Mouse (Mus musculus) kidney, adult 11 months (tissue): ENCODE results near the gene Dusp22.

Experiments used
- DNase-seq: peaks from one replicate; pipeline ENCODE4 v3.0.0; 2022

The Dusp22 gene

DNA sequence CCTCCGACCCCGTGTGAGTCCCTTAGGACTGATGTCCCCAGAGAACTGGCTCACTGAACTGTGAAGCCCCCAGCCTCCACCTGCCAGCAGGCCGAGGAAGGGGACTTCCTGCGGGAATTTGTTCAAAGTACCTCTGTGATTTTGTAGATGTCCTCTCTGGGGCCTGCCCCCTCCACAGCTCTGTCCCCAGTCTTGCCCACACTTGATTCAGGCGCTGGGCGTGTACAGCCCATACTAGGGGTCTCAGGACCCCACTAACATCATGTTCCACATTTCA, 91.4 kb downstream of the Dusp22 start:
- no peak for DNase-seq

DNA sequence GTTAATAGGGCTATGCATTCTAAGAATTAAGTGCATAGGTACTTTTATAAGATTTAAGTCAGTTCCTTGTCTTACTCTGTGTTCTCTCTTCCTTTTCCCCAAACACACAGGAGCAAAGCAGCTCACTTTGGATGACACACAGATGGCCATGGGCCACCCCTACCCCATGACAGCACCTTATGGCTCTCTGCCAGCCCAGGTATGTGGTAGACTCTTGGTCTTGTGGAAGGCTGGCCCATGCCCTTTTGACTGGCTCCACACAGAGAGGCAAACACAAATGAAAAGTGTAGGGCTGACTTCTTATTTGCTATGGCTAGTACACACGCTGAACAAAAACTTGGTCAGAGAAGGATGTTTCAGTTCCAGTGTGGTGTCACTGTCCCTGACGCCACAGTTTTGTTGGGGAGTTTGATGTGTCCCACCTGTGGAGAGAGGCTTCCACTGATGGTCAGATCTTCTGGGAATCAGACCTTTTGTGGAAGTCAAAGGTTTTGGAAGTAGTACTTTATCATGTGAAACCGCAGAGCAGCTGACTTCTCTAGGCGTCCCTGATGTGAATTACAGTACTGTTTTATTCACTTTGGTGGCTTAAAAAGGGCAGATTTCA, 92.9 kb downstream of the Dusp22 start:
- DNase-seq, result no peak

DNA sequence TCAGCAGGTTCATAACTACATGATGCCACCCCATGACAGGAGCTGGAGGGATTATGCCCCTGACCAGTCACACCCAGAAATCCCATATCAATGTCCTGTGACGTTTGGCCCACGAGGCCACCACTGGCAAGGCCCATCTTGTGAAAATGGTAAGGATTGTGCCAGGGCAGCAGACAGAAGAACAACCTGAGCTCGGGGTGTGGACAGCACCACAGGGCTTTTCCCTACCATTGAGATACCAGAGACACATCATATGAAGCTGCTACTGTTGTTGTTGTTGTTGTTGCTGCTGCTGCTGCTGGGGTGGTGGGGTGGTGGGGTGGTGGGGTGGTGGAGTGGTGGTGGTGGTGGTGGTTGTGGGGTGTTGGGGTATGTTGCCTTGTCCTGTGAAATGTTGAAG, 93.6 kb downstream of the Dusp22 start:
- DNase-seq, result no peak

DNA sequence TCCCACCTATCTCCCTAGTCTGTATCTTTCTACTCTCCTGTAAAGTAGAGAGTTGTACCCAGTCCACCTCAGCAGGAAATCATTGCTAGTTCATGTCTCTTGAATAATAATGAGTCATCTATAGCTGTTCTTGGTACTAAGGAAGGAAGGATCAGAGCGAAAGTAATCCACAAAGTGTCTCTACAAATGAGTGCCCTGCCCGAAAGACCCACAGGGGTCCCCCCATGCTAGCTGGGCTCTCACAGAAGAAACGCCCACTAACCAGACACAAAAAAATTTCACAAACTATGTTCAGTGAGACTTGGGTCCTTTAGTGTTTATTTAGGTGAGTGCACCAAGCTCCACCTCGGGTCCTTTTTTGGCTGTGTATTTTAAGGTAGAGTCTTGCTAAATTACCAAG, 94.3 kb downstream of the Dusp22 start:
- DNase-seq, result no peak

DNA sequence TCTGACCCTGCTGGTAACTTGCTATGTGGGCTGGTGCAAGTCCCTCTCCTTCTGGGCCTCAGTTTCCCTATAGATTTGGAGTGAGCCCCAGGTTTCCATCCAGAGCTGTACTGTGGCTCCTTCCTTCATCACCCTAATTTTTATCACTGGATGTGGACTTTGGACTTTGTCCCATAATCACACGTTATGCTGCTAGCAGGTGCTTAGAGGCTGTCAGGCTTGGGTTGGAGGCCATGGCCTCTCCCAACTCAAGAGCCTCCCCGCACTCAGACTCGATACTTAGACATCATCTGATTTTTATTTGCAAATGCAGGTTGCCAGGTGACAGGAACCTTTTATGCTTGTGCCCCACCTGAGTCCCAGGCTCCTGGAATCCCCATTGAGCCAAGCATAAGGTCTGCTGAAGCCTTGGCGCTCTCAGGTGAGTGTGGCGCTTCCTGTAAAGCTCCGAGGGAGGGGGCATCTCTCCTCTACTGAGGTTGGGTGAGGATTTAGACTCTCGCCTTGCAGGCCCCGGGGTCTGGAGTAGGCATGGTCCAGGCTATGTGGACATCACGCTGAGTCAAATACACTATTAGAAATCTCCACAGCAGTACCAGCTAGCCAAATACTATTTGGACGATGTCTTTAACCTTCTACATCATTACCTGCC, 95.2 kb downstream of the Dusp22 start:
- DNase-seq, result no peak

DNA sequence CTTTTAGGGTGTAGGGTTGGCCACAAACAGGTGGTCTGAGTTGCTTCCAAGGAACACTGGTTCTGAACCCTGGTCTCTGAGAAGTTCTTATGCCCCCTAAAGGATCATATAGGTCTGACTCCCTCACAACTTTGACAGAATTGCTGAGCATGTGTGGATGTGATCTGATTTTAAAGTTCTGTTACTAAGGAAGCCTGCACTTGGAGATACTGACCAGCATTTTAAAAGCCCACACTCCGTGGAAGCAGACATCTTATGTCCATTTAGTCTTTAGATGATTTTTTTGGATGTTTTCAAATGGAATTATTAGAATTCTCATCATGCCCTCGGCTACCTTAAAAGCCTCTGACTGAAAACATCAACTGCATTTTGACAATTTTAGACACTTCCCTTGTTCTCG, 95.8 kb downstream of the Dusp22 start:
- no peak for DNase-seq

DNA sequence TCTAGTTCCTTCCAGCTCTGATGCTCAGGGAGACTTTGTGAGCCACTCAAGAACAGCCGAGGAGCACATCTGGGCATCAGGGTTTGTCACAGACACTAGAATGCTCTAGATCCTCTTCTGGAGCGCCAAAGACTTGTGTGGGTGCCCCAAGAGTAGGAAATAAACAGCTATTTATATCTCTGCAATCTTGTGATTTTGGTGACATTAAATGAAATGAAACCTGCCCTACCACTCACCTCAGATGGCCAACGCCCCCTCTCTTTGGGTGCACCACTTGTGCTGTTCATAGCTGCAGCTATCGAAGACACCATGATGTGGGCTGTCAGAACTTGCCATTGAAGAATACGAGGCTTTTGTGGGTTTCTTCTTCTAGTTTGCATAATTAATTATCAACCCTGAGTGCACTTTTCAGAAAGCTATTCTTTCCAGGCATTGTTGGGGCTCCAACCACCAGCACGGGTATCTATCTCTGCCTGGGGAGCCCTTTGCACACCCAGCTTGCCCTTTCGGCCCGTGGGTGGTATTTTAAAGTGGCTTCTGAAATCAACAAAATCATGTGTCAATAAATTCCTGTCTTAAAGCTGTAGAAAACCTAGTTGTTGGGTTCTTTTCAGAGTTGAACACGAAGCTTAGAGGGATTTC, 96.3 kb downstream of the Dusp22 start:
- no peak for DNase-seq

DNA sequence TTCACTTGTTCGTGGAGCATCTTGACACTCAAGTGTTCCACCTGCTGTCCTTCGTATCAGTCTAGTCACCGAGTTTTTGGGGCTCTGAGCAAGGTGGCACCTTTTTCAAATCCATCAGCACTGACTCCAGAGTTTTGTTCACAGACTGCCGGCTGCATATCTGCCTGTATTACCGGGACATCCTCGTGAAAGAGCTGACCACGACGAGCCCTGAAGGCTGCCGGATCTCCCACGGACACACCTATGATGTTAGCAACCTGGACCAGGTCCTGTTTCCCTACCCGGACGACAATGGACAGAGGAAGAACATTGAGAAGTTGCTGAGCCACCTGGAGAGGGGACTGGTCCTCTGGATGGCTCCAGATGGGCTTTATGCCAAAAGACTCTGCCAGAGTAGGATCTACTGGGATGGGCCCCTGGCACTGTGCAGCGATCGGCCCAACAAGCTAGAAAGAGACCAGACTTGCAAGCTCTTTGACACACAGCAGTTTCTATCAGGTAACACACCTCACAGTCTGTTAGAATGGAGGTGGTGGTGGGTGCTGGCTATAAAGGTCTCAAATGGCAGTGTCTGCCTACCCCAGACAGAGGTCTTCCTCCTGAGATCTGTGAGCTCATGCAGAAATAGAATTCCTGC, 97.6 kb downstream of the Dusp22 start:
- no peak for DNase-seq

DNA sequence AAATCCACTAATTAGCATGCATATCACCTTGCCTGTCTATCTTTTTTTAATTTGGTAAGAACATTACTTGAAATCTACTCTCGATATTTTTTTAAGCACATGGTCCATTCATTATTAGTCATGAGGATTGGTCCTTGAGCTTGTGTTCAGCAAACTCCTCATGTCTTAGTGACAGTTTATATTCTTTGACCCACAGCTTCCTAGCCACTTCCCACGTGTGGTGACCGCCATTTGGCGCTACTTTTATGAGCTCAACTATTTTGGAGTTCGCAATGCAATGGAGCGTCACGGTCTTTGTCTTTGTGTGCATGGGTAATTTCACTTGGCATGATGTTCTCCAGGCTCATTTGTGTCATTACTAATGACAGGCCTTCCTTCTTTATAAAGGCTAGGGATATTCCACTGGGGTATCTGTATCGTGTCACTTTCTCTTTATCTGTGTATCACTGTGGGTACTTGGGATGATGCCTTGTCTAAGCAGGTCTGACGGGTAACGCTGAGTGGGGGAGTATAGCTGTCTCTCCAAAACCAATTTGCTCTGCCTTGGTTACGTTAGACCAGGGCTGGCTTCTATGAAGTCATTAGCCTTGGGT, 99.1 kb downstream of the Dusp22 start:
- no peak for DNase-seq

DNA sequence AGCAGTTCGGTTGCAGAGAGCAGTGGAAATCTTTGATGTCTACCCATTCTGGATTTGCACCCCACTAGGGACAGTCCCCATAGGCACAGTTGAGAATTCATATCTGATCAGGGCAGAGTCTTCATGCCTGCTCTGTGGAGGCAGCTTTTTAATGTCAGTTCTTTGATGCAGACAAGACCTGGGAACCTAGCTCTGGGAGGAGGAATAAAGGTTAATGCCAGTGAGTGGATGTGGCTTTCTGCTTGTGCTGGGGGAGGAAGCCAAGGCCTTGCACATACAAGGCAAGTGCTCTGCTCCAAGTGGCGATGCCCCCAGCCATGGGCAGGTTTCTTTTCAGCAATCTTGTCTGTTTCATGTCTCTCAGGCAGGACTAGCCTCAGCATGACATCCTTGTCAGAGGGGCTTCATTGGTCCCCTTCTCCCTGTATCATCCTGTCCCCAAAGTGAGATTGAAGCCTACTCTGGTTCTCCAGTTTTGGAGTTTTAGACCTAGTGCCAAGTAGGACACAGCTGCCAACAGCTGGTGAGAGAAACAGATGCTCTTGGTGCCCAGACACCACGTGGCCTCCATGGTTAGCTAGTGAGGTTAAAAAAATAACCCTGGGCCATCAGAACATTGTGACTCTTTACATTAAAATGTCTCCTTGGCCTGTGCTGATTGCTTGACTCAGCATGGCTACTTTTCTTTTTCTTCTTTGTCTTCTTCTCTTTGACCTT, 100.7 kb downstream of the Dusp22 start:
- no peak for DNase-seq
